Mouse (Mus musculus) heart, embryonic 16.5 days (tissue): ENCODE measurements around the gene Rcn3. TPM values are rescaled to one million over a fixed set of nuclear protein-coding genes. Genes with fewer than 3 reads are reported as not detected.

Source experiments
- ATAC-seq: fragments of 200-750 bp; cut with Nextera tagmentation; replicated peaks from 2 replicates; pipeline ENCODE4 v1.8.0; 2017; ENCODE audit warnings: moderate number of reproducible peaks; ENCODE audit not compliant: insufficient read depth, low FRiP score; ENCODE audit errors: extremely low read depth
- H3K27ac ChIP-seq: fragments of 300-500 bp; sonication (generic); 2 replicates; pipeline ENCODE4 v1.5.1; 2014; ENCODE audit warnings: mild to moderate bottlenecking, low read length, control low read depth, moderate library complexity
- H3K27me3 ChIP-seq: fragments of 300-500 bp; sonication (generic); 2 replicates; pipeline ENCODE4 v1.6.1; 2014; ENCODE audit warnings: low read length, mixed read lengths; ENCODE audit not compliant: control insufficient read depth, insufficient read depth
- H3K36me3 ChIP-seq: fragments of 300-500 bp; sonication (generic); 2 replicates; pipeline ENCODE4 v1.6.1; 2014; ENCODE audit not compliant: control insufficient read depth, insufficient read depth
- H3K4me1 ChIP-seq: fragments of 300-500 bp; sonication (generic); 2 replicates; pipeline ENCODE4 v1.6.1; 2014; ENCODE audit warnings: low read length, mixed read lengths; ENCODE audit not compliant: control insufficient read depth, insufficient read depth
- H3K4me2 ChIP-seq: fragments of 300-500 bp; sonication (generic); 2 replicates; pipeline ENCODE4 v1.6.1; 2014; ENCODE audit warnings: low read depth, mild to moderate bottlenecking, control low read depth, low read length
- H3K4me3 ChIP-seq: fragments of 300-500 bp; sonication (generic); 2 replicates; pipeline ENCODE4 v1.5.1; 2014; ENCODE audit warnings: mild to moderate bottlenecking, control low read depth, low read length
- H3K9ac ChIP-seq: fragments of 300-500 bp; sonication (generic); 2 replicates; pipeline ENCODE4 v1.6.1; 2014; ENCODE audit warnings: low read length, control low read depth
- H3K9me3 ChIP-seq: fragments of 300-500 bp; sonication (generic); replicated peaks from 2 replicates; pipeline ENCODE4 v1.6.1; 2016; ENCODE audit warnings: low read length; ENCODE audit not compliant: control insufficient read depth
- WGBS: fragments of 180-500 bp; shearing (Covaris S2); extraction: QIAGEN DNeasy Blood & Tissue Kit; methylation state at CpG from one replicate; pipeline ENCODE4 v1.1.7; 2014; 5-methylcytosine and 5-hydroxymethylcytosine counted together
- microRNA counts: library from miRNA; unstranded; fragments of <30 nt; microRNA quantifications from one replicate; lab custom pipeline; 2016
- microRNA-seq: library from miRNA; unstranded; fragments of <30 nt; microRNA quantifications from one replicate; pipeline ENCODE4, GENCODE M21; 2017
- polyA plus RNA-seq: library from polyadenylated mRNA; unstranded; fragments of >200 nt; fragmentation: Nextera tagmentation; extraction: Ambion mirVana; gene quantifications from 2 replicates; pipeline ENCODE4 v1.2.1, GENCODE M21; 2015

Rcn3 gene
- polyA plus RNA-seq, 1 experiment from 2014 or later, result 207 TPM

DNA sequence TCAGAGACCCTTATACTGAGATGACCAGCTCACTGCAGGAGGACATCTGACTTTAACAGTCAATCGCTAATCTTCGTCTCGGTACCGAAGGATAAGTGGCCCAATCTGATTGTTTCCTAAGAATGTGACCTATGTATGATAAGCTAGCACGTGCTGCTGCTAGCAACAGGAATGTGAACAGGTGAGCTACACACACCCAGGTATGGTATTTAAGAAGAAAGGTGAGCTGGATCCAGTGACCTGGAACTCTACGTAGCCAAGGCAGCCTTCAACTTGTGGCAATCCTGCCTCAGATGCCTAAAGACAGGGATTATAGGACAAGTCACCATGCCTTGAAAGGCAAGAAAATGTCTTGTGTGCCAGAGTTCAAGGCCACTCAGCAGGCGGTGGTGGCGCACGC lies 53.6 kb downstream of the Rcn3 start:
- Histone ChIP-seq H3K4me3 (no peak overlapping the region), H3K27me3 (no peaks in the 10 kb centered on the region), H3K4me1 (no peaks in the 10 kb centered on the region), H3K9me3 (no peaks in the 10 kb centered on the region), H3K4me2 (no peak overlapping the region), H3K36me3 (peaks cover 75% of the 10 kb centered on the region), H3K9ac (no peak overlapping the region), H3K27ac (no peak overlapping the region)
- no peak; the same call in 1 of the 2 replicates for ATAC-seq
- 94% methylated on average over 9 of the region's 9 CpGs for WGBS

DNA sequence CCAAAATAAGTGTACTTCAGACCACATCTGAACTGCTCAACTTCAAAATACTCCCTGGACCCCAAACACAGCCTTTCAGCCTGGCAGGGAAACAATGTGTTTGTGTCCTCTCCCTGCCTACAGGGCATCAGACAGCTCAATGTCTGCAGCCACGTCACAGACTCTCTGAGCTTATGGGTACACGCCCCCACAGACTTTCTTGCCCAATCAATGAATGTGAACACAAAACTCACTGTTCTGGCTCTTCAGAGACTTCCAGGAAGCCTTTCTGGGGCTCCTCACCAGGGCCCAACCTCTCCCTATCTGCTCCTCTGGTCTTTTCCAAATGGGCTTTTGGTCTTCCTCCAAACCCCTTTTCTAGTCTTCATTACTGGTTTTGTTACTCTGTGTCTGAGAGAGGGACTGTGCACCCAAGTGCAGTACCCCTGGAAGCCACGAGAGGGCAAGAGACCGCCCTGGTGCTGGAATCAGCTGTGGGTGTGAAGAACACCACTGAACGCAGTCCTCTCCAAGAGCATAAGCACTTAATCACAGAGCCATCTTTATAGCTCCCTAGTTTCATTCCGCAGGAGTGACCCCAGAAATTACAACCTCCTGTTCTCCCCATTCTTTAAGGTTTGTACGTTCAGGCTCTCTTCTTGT lies 54.2 kb downstream of the Rcn3 start:
- Histone ChIP-seq H3K4me1 (no peaks in the 10 kb centered on the region), H3K36me3 (peaks cover 74% of the 10 kb centered on the region), H3K27me3 (no peaks in the 10 kb centered on the region), H3K4me3 (no peak overlapping the region), H3K27ac (no peak overlapping the region), H3K9ac (no peak overlapping the region), H3K4me2 (no peak overlapping the region), H3K9me3 (no peaks in the 10 kb centered on the region)
- 0 out of 2 replicates have a peak, but pooled peaks have one; percentile 38 for ATAC-seq
- WGBS, result 71% methylated on average over 7 of the region's 7 CpGs

DNA sequence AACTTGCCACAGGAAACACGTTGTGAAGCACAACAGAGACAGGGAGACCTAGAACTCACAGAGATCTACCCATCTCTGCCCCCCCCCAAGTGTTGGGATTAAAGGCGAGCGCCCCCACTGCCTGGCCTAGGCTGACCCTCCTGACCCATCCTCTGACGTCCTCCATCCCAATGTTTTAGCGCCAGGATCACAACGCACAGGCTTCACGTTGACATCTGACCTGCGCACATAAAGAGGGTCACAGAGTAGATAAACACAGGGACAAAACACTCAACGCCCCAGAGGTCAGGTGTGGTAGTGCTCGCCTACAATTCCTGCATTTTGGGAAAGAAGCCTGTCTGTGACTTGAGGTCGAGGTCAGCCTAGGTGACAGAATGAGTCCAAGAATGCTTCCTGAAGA lies 55.3 kb downstream of the Rcn3 start:
- Histone ChIP-seq H3K9me3 (no peaks in the 10 kb centered on the region), H3K4me2 (no peak overlapping the region), H3K27ac (no peak overlapping the region), H3K27me3 (no peaks in the 10 kb centered on the region), H3K9ac (no peak overlapping the region), H3K36me3 (peaks cover 70% of the 10 kb centered on the region), H3K4me1 (no peaks in the 10 kb centered on the region), H3K4me3 (no peak overlapping the region)
- no peak for ATAC-seq
- 89% methylated on average over 11 of the region's 11 CpGs for WGBS

DNA sequence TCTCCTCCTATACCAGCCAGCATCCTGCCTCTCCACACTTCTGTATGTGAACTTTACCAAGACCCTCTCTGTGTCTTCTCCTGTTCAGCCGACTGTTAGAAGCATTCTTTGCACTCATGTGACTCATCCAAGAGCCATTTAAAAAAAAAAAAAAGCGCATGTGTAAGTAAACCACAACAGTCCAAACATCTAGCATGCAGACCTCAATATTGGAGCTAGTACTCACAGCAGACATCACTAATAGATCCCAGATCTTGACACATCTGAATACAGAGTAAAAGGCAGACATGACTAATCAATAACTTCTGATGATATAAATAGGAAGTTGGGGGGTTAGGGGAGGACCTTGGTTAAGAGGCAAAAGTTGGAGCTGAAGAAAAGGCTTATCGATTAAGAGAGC lies 56.4 kb downstream of the Rcn3 start:
- WGBS, result 84% methylated on average over 3 of the region's 3 CpGs

DNA sequence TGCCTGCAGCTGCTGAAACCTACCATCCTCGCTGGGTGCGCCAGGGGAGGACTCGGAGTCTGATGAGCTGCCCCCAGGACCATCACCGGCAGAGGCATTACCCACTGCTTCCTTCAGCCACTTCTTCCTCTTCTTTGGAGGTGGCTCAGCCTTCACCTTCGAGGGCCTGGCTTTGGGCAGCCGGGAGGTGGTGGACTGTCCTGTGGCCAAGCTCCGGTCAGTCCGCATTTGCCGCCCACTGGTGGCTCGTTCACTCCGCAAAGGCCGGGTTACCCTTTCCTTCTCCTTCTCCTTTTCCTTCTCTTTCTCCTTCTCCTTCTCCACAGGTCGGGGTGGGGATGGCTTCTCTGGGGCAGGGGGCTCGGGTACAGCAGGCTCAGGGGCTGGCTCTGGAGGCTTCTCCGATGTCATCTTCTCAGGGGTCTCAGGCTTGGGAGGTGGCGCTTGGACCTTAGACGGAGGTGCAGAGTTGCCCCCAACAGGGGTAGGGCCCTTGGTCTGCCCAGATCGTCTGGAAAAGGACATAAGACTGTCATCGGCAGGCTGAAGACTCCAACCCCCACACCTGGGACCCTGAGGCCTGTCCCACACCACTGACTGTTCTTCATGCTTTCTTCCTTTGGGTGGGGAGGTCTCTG lies 58.2 kb downstream of the Rcn3 start:
- no peaks in the 10 kb centered on the region for H3K4me1 ChIP-seq
- H3K4me3 ChIP-seq, result no peak overlapping the region
- no peak overlapping the region for H3K4me2 ChIP-seq
- H3K27ac ChIP-seq, result no peak overlapping the region
- H3K27me3 ChIP-seq, result no peaks in the 10 kb centered on the region
- no peaks in the 10 kb centered on the region for H3K9me3 ChIP-seq
- H3K36me3 ChIP-seq, result peaks cover 68% of the 10 kb centered on the region
- H3K9ac ChIP-seq, result no peak overlapping the region
- WGBS, result 91% methylated on average over 19 of the region's 19 CpGs
- ATAC-seq, result no peak

More for the DNA sequence above, 56.4 kb downstream of the Rcn3 start:
- no peaks in the 10 kb centered on the region for H3K9me3 ChIP-seq
- H3K4me1 ChIP-seq, result no peaks in the 10 kb centered on the region
- H3K4me2 ChIP-seq, result no peak overlapping the region
- H3K9ac ChIP-seq, result no peak overlapping the region
- no peaks in the 10 kb centered on the region for H3K27me3 ChIP-seq
- no peak overlapping the region for H3K27ac ChIP-seq
- no peak overlapping the region for H3K4me3 ChIP-seq
- ATAC-seq, result no peak
- peaks cover 70% of the 10 kb centered on the region for H3K36me3 ChIP-seq

MicroRNAs within 50 kb of the gene (microRNA counts, 519-probe panel; counts per million panel counts)
- microRNA mmu-miR-150 (lab: Ali Mortazavi, UCI), result 2,572 counts per million, percentile 63 among the panel's probes with 10 or more counts

Small RNA genes lying within 50 kb of the gene (microRNA-seq; reads per million reads assigned to microRNA genes)
- gene Mir150, result 29.8 reads per million, percentile 39 among the genes with 10 or more reads in this experiment
- gene Mir5121, result 10.2 reads per million, percentile 27 among the genes with 10 or more reads in this experiment

Other genes with a start within 250 kb of the Rcn3 start
- 103 and 104 TPM in 2 replicates for gene Akt1s1, start 243.2 kb downstream of the Rcn3 start, polyA plus RNA-seq
- 60.5 and 62.3 TPM in 2 replicates for gene Tbc1d17, start 243.1 kb downstream of the Rcn3 start, polyA plus RNA-seq
- 27.7 and 28.0 TPM in 2 replicates for gene Pnkp, start 235.1 kb downstream of the Rcn3 start, polyA plus RNA-seq
- 210 and 269 TPM in 2 replicates for gene Ptov1, start 222.4 kb downstream of the Rcn3 start, polyA plus RNA-seq
- gene Med25, start 199.5 kb downstream of the Rcn3 start, polyA plus RNA-seq, result 89.4 and 96.0 TPM in 2 replicates
- gene Fuz, start 196.1 kb downstream of the Rcn3 start, polyA plus RNA-seq, result 15.3 and 16.0 TPM in 2 replicates
- 51.8 and 52.0 TPM in 2 replicates for gene Ap2a1, start 162.7 kb downstream of the Rcn3 start, polyA plus RNA-seq
- gene Tsks, start 149.0 kb downstream of the Rcn3 start, polyA plus RNA-seq, result 0.12 and 0.40 TPM in 2 replicates
- gene Cpt1c, start 117.4 kb downstream of the Rcn3 start, polyA plus RNA-seq, result 7.6 and 8.9 TPM in 2 replicates
- 355 and 387 TPM in 2 replicates for gene Prmt1, start 105.7 kb downstream of the Rcn3 start, polyA plus RNA-seq
- 71.4 and 73.6 TPM in 2 replicates for gene Irf3, start 94.6 kb downstream of the Rcn3 start, polyA plus RNA-seq
- gene Bcl2l12, start 93.5 kb downstream of the Rcn3 start, polyA plus RNA-seq, result 32.2 and 33.3 TPM in 2 replicates
- 22.7 and 26.4 TPM in 2 replicates for gene Scaf1, start 75.9 kb downstream of the Rcn3 start, polyA plus RNA-seq
- gene Rras, start 74.3 kb downstream of the Rcn3 start, polyA plus RNA-seq, result 74.8 and 85.0 TPM in 2 replicates
- 5.6 and 7.3 TPM in 2 replicates for gene Prr12, start 39.3 kb downstream of the Rcn3 start, polyA plus RNA-seq
- 53.8 and 55.9 TPM in 2 replicates for gene Nosip, start 29.8 kb downstream of the Rcn3 start, polyA plus RNA-seq
- 12.9 and 16.6 TPM in 2 replicates for gene Prrg2, start 29.5 kb downstream of the Rcn3 start, polyA plus RNA-seq
- gene Fcgrt, start 11.6 kb upstream of the Rcn3 start, polyA plus RNA-seq, result 56.8 and 58.2 TPM in 2 replicates
- 809 and 812 TPM in 2 replicates for gene Rps11, start 32.2 kb upstream of the Rcn3 start, polyA plus RNA-seq
- 684 and 727 TPM in 2 replicates for gene Rpl13a, start 36.5 kb upstream of the Rcn3 start, polyA plus RNA-seq
- gene Gm45713, start 44.0 kb upstream of the Rcn3 start, polyA plus RNA-seq, result 0.34 TPM in 1 of 2 replicates, not detected in the other
- 2.3 and 2.8 TPM in 2 replicates for gene Flt3l, start 44.2 kb upstream of the Rcn3 start, polyA plus RNA-seq
- gene Pih1d1, start 62.1 kb upstream of the Rcn3 start, polyA plus RNA-seq, result 76.8 and 82.5 TPM in 2 replicates
- 33.9 and 38.2 TPM in 2 replicates for gene Aldh16a1, start 62.4 kb upstream of the Rcn3 start, polyA plus RNA-seq
- 3.6 and 4.7 TPM in 2 replicates for gene Slc17a7, start 71.7 kb upstream of the Rcn3 start, polyA plus RNA-seq
- gene Gfy, start 87.3 kb upstream of the Rcn3 start, polyA plus RNA-seq, result not detected in 2 replicates
- 0.42 TPM in 1 of 2 replicates, not detected in the other for gene Pth2, start 88.8 kb upstream of the Rcn3 start, polyA plus RNA-seq
- gene Ccdc155, start 112.7 kb upstream of the Rcn3 start, polyA plus RNA-seq, result 0.58 and 0.75 TPM in 2 replicates
- gene Dkkl1, start 119.9 kb upstream of the Rcn3 start, polyA plus RNA-seq, result 1.2 and 1.4 TPM in 2 replicates
- 88.0 and 92.4 TPM in 2 replicates for gene Tead2, start 123.5 kb upstream of the Rcn3 start, polyA plus RNA-seq
- gene Cd37, start 146.9 kb upstream of the Rcn3 start, polyA plus RNA-seq, result 5.0 and 9.2 TPM in 2 replicates
- gene Slc6a16, start 148.9 kb upstream of the Rcn3 start, polyA plus RNA-seq, result 0.09 TPM in 1 of 2 replicates, not detected in the other
- gene Slc6a21, start 185.3 kb upstream of the Rcn3 start, polyA plus RNA-seq, result not detected in 2 replicates
- gene Trpm4, start 241.6 kb upstream of the Rcn3 start, polyA plus RNA-seq, result 12.4 and 18.0 TPM in 2 replicates
- 26.6 and 28.7 TPM in 2 replicates for gene Hrc, start 243.1 kb upstream of the Rcn3 start, polyA plus RNA-seq